Mouse (Mus musculus) gonadal fat pad, adult 2 months (tissue): ENCODE results near the gene Txndc17. TPM values are rescaled to one million over a fixed set of nuclear protein-coding genes. Genes with fewer than 3 reads are reported as not detected.
A peak's percentile ranks its signal among the peaks of the same experiment; 100 is the strongest.
"Not testable (repeated sequence)": the region's sequence is repeated elsewhere in the genome, so short reads cannot be mapped to it uniquely, and the experiment has no call there.

Experiments used
- DNase-seq: peaks from one replicate; pipeline ENCODE4 v3.0.0-alpha.2; 2012; ENCODE audit warnings: low read depth
- polyA plus RNA-seq: library from polyadenylated mRNA; depleted of rRNA; stranded (reverse); fragments of >200 nt; gene quantifications from 2 replicates; pipeline ENCODE4 v1.2.3, GENCODE M21; 2012; rRNA removed

Txndc17 gene
- polyA plus RNA-seq, result 88.0 and 88.3 TPM in 2 replicates

- no peak for DNase-seq
Measured at GRCm38 (mm10) chr11:72207204-72207833, at the start of gene Txndc17, which contains the start of gene 4933427D14Rik. Gene Txndc17, plus strand, starts transcription at chr11:72207547. Gene 4933427D14Rik, minus strand, starts transcription at chr11:72207459.

DNA sequence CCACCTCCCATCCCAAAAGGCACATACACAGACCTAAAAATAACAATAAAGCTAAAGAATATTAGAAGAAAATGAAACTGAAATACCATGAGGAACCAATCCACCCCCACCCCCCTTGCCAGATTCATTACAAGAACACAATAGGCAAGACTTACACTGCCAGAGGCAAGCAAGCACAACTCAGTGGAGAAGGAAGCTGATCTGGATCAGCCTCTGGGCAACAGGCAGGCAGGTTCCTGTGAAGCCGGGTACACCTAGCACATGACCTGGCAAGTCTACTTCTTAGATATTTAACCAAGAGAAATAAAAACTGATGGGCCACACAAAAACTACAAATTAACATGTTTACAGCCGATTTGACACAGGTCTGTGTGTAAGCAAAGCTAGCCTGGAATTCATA is 44.1 kb upstream of the Txndc17 start:
- peak; percentile 66 for DNase-seq

GRCm38 (mm10) chr11:72169871-72170270 is 37.5 kb upstream of the Txndc17 start:
- DNase-seq, result no peak

DNA sequence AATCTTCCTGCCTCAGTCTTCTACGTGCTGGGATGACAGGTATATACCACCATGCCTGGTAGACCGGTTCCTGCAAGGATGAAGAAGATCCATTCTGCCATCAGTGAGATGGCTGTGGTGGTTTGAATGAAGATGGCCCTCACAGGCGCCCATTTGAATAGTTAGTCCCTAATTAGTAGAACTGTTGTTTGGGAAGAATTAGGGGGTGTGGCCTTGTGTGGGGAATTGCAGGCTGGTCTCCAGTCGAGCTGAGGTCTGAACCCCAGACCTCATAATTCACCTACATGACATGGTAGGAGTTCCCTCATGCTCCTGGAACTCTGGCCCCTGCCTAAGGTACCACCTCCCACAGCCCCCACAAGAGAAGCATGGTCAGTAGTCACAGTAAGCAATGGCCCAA is 35.4 kb upstream of the Txndc17 start:
- not testable (repeated sequence) for DNase-seq

- no peak for DNase-seq
Measured at GRCm38 (mm10) chr11:72173506-72173905, 33.8 kb upstream of the Txndc17 start.

DNA sequence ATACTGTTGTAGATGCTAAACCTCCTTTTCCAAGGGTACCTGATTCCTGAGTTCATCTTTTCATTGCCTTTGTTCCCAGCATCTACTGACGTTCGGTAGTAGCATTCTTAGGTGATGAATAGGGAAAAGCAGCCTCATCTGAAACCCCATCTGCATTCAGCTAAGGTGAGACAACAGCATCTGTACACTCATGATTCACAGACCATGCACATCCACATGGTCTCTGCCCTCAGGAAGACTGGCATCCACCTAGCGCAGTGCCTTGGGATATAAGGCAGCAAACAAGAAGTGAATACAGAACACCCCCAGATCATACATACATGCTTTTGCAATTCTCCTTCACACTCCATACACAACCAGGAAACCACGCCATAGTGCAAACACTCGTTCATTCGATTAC is 32.6 kb upstream of the Txndc17 start:
- no peak for DNase-seq

DNA sequence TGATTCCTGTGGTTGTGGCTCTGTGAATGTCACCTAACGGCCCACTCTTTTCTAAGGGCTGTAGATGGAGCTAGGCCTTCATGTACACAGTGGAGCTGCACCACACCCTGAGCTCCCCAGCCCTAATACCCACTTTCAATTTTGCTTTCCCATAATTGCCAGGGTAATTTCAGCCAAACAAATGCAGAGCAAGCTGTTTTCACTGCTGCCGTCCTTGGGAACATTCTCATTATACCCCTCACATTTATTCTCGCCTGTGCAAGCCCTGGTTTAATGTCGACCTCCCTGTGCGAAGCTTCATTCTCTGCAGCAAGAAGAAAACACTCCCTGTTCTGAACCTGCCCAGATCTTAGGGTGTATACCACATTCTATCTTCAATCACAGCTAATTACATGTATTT is 31.4 kb upstream of the Txndc17 start:
- DNase-seq, result no peak

GRCm38 (mm10) chr11:72176553-72176952 is 30.8 kb upstream of the Txndc17 start:
- DNase-seq, result no peak

DNA sequence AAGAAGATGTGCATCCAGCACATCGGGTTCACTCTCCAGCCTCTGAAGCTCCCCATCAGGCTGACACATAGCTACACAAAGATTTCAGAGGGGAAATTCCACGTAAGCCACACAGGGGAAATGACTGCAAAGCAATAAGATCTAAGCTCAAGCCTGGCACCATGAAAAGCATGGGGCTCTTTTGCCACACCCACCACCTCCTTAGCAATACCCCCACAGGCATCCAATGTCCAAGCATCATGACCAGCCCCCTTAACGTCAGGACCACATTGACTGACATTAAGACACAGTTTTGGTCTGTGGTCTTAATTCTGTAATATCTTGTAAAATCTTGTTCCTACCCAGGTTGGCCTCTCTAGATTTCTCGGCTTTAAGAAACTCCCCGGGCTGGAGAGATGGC is 26.8 kb upstream of the Txndc17 start:
- DNase-seq, result no peak

DNA sequence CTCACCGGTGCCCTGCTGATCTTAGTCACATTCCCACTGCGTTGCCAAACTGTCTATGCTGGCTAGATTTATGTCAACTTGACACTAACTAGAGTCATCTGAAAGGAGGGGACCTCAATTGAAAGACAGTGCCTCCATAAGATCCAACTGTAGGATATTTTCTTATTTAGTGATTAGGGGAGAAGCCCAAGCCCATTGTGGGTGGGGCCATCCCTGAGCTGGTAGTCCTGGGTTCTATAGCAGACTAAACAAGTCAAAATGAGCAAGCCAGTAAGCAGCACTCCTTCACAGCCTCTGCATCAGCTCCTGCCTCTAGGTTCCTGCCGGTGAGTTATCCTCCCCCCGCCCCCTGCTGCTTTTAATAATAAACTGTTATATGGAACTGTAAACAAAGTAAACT is 26.2 kb upstream of the Txndc17 start:
- no peak for DNase-seq

DNA sequence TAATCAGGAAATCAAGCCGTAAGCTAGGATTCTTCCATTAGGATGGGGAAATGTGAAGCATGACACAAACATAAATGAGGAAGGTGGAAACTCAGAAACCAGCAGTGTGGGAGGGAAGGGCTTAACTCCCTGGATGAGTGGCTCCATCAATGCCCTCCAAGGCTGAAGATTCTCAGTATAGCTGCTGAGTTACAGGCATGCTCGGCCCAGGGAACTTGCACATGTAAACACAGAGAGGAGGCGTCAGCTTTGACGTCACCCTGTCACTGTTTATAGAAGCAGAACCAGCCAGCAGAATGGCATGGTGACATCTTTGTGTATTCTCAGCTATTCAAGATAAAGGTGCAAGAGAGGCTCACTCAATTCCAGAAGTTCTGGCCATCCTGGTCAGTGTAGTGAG is 23.1 kb upstream of the Txndc17 start:
- DNase-seq, result no peak

DNA sequence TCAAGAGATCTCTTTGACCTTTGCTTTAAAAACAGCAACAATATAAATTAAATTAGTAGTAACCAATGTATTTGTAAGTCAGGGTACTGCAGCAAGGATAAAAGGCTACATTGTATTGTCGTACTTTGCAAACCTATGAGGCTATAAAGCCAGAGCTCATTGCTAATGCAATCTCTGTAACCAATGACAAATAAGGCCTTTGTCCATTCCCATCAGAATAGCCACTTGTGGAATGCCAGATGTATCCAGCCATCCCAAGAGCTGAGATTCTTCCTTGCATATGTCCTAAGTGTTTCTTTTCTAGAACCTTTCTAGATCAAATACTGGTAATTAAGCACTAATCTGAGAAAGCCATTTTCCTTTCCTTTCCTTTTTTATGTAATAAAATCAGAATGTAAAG is 16.5 kb upstream of the Txndc17 start:
- DNase-seq, result no peak

- no peak for DNase-seq
Measured at GRCm38 (mm10) chr11:72194259-72194658, 13.1 kb upstream of the Txndc17 start.

GRCm38 (mm10) chr11:72196506-72196905 is 10.8 kb upstream of the Txndc17 start:
- DNase-seq, result no peak

- no peak for DNase-seq
Measured at GRCm38 (mm10) chr11:72203440-72203839, 3.9 kb upstream of the Txndc17 start.

DNA sequence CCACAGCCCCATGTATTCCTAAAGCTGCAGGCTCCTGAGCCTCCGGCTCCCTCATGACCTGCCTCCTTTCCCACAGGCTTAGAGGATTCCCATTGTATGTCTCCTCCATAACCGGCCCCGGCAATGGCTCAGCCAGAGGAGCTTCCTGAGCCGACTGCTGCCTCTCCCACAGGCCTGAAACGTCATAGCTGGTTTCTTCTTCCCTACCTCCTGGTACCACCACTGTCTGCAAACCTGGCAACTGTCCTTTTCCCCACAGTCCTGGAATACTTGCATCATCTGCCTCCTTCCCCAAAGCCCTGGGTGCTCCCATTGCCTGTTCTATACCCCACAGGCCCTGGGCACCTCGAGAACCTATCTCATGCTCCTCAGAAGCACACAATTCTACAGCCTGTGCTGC is 2.1 kb upstream of the Txndc17 start:
- no peak for DNase-seq

GRCm38 (mm10) chr11:72206341-72207203 is 775 bp upstream of the Txndc17 start, which contains the start of gene Gm43951:
Gene Gm43951, minus strand, starts transcription at chr11:72206840.
- DNase-seq, result no peak

DNA sequence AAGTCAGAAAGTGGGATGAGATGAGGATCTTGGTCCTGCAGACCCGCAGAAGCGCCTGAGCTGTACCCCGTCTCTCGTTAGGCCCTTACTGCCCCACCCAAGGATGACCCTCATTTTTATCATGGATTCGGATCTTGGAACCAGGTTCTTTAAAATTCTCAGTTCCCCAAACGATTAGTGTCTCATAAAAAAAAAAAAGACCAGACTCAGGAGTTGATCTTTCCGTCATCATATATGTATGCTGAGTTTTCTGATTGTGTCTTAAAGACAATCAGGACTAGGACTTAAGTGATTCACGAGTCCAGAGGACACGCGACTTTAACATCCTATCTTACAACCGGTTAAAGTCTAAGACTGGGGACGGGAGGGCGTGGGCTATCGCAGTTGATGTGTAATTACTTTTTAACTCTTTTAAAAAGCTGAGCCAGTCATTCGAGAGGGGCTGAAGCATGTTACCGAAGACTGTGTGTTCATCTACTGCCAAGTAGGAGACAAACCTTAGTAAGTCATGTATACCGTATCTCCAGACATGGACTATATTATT is 559 bp downstream of the Txndc17 start:
- no peak for DNase-seq

DNA sequence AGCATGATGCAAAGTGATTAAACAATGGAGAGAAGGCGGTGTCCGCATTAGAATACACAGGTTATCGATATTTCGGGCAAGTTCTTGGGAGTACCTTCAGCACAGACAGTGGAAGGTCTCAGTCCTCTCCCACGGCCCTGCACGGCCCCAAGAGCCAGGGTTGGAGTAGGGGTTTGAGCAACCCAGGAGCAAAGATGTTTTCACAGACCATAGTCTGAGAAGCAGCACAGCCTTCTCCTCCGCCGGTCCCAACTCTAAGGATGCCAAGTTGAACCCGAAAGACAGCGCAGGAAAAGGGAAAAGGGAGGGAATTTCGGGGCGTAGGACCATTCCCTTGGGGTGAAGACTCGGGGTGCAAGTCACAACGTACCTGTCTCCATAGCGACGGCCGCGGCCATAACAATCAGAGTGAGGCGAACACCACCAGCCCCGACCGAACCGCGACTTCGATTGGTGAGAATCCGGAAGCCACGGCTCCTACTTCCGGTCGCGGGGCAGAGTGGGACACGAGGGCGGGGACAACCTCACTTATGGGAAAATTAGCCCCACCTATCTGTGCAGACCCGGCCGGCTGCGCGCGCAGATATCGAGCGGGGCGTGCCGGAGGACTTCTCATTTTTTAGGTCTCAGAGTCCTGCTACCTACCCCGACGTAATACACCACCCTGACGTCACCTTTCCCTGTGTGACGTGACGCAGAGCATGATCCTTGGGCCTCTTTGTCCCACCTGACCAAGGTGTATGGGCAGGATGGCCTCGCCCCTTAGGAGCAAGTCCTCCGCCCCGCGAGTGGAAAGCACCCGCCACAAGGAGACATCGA is 7.5 kb downstream of the Txndc17 start:
- no peak for DNase-seq

DNA sequence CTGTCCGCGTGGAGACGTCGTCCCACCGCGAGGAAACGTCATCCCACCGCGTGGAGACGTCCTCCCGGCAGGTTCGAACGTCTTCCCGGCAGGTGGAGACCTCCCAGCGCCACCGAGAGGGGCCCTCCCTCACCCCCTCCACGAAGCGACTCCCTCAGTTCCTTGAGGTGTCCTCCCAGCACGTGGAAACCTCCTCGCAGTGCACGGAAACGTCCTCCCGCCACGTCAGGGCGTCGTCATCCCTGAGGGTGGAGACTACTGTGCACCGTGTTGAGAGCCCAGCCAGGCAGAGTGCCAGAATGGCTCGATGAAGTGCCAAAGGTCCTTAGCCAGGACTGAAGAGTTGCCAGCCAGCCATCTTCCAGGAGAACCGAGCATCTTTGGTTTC is 8.1 kb downstream of the Txndc17 start, which contains the start of gene Med31:
Gene Med31 (minus strand): TSS at position 183 of the 388 bp plus-strand sequence.
- no peak for DNase-seq

- DNase-seq, result no peak
Measured at GRCm38 (mm10) chr11:72217116-72217515, 9.8 kb downstream of the Txndc17 start.

DNA sequence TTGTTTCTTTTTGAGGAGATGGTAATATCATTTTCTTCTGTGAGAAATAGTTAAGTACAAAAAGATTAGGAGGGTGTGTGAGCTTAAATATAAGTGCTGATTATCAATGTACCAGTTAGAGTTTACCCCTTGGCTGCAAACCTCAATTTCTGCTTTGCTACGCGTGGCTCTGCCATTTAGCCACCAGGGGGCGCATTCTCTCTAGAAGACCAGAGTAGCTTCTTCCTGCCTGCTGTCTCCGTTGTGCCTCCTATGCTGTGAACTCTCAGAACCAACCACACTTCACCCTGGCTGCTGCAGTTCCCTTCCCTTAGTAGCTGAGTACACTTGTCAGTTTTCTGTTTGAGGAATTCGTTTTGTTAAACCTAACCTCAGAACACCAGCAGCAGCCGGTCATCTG is 13.9 kb downstream of the Txndc17 start:
- DNase-seq, result no peak
